Mouse (Mus musculus): ENCODE results near the gene B3gat1. TPM values are rescaled to one million over a fixed set of nuclear protein-coding genes. Genes with fewer than 3 reads are reported as not detected.

B3gat1 gene
- polyA plus RNA-seq (2014; fragmentation: Nextera tagmentation; extraction: Ambion mirVana): 51.9 and 63.4 TPM in 2 replicates

- H3K4me2 ChIP-seq (ENCODE audit: low read depth, low read length): peak within 1 kb of the TSS; percentile 81
- ATAC-seq (ENCODE audit: low read depth): peak; percentile 94
- WGBS: under 1% methylated on average over 28 of the region's 65 CpGs
- H3K9ac ChIP-seq (replicated peaks; ENCODE audit: low read depth, low read length): peak within 1 kb of the TSS; percentile 98
- H3K9me3 ChIP-seq (ENCODE audit: control insufficient read depth, low read length): no peaks in the 10 kb centered on the region
- H3K27me3 ChIP-seq (ENCODE audit: control insufficient read depth, insufficient read depth, low read length): no peaks in the 10 kb centered on the region
- H3K4me3 ChIP-seq (ENCODE audit: low read depth, low read length): peak within 1 kb of the TSS; percentile 93
- H3K36me3 ChIP-seq (ENCODE audit: control insufficient read depth, insufficient read depth, low read length): no peaks in the 10 kb centered on the region
- peaks cover 23% of the 10 kb centered on the region for H3K4me1 ChIP-seq (ENCODE audit: control insufficient read depth, insufficient read depth, low read length)
- H3K27ac ChIP-seq (ENCODE audit: low read depth, low read length): peak within 1 kb of the TSS; percentile 93
Measured at GRCm38 (mm10) chr9:26733206-26733891, at the start of gene B3gat1. TSS of gene B3gat1 (plus strand) at chr9:26733728.

- Histone ChIP-seq H3K4me1 (ENCODE audit: control insufficient read depth, insufficient read depth, low read length) (no peaks in the 10 kb centered on the region), H3K9me3 (ENCODE audit: control insufficient read depth, low read length) (no peaks in the 10 kb centered on the region), H3K36me3 (ENCODE audit: control insufficient read depth, insufficient read depth, low read length) (no peaks in the 10 kb centered on the region), H3K4me2 (ENCODE audit: low read depth, low read length) (no peak overlapping the region), H3K27me3 (ENCODE audit: control insufficient read depth, insufficient read depth, low read length) (no peaks in the 10 kb centered on the region), H3K27ac (ENCODE audit: low read depth, low read length) (no peak overlapping the region), H3K9ac (replicated peaks; ENCODE audit: low read depth, low read length) (no peak overlapping the region), H3K4me3 (ENCODE audit: low read depth, low read length) (no peak overlapping the region)
- WGBS: 84% methylated on average over 1 of the region's 1 CpGs
- no peak for ATAC-seq (ENCODE audit: low read depth)
Measured at GRCm38 (mm10) chr9:26689171-26689570, 44.4 kb upstream of the B3gat1 start.

- no peak overlapping the region for H3K4me3 ChIP-seq (ENCODE audit: low read depth, low read length)
- H3K27me3 ChIP-seq (ENCODE audit: control insufficient read depth, insufficient read depth, low read length): no peaks in the 10 kb centered on the region
- no peaks in the 10 kb centered on the region for H3K4me1 ChIP-seq (ENCODE audit: control insufficient read depth, insufficient read depth, low read length)
- no peak overlapping the region for H3K4me2 ChIP-seq (ENCODE audit: low read depth, low read length)
- ATAC-seq (ENCODE audit: low read depth): peak; percentile 54; the same call in 1 of the 2 replicates
- no peak overlapping the region for H3K27ac ChIP-seq (ENCODE audit: low read depth, low read length)
- no peak overlapping the region for H3K9ac ChIP-seq (replicated peaks; ENCODE audit: low read depth, low read length)
- no peaks in the 10 kb centered on the region for H3K36me3 ChIP-seq (ENCODE audit: control insufficient read depth, insufficient read depth, low read length)
- WGBS: 34% methylated on average over 7 of the region's 7 CpGs
- no peaks in the 10 kb centered on the region for H3K9me3 ChIP-seq (ENCODE audit: control insufficient read depth, low read length)
Measured at GRCm38 (mm10) chr9:26689956-26690698, 43.4 kb upstream of the B3gat1 start.

GRCm38 (mm10) chr9:26692641-26693040 is 40.9 kb upstream of the B3gat1 start:
- WGBS: 75% methylated on average over 4 of the region's 4 CpGs

GRCm38 (mm10) chr9:26694656-26695055 is 38.9 kb upstream of the B3gat1 start:
- Histone ChIP-seq H3K4me1 (ENCODE audit: control insufficient read depth, insufficient read depth, low read length) (no peaks in the 10 kb centered on the region), H3K4me3 (ENCODE audit: low read depth, low read length) (no peak overlapping the region), H3K9ac (replicated peaks; ENCODE audit: low read depth, low read length) (no peak overlapping the region), H3K9me3 (ENCODE audit: control insufficient read depth, low read length) (no peaks in the 10 kb centered on the region), H3K36me3 (ENCODE audit: control insufficient read depth, insufficient read depth, low read length) (no peaks in the 10 kb centered on the region), H3K4me2 (ENCODE audit: low read depth, low read length) (no peak overlapping the region), H3K27me3 (ENCODE audit: control insufficient read depth, insufficient read depth, low read length) (no peaks in the 10 kb centered on the region), H3K27ac (ENCODE audit: low read depth, low read length) (no peak overlapping the region)
- no peak for ATAC-seq (ENCODE audit: low read depth)
- WGBS: 84% methylated on average over 3 of the region's 3 CpGs

More at GRCm38 (mm10) chr9:26692641-26693040, 40.9 kb upstream of the B3gat1 start:
- Histone ChIP-seq H3K36me3 (ENCODE audit: control insufficient read depth, insufficient read depth, low read length) (no peaks in the 10 kb centered on the region), H3K27me3 (ENCODE audit: control insufficient read depth, insufficient read depth, low read length) (no peaks in the 10 kb centered on the region), H3K9me3 (ENCODE audit: control insufficient read depth, low read length) (no peaks in the 10 kb centered on the region), H3K4me2 (ENCODE audit: low read depth, low read length) (no peak overlapping the region), H3K27ac (ENCODE audit: low read depth, low read length) (no peak overlapping the region), H3K4me3 (ENCODE audit: low read depth, low read length) (no peak overlapping the region), H3K9ac (replicated peaks; ENCODE audit: low read depth, low read length) (no peak overlapping the region), H3K4me1 (ENCODE audit: control insufficient read depth, insufficient read depth, low read length) (no peaks in the 10 kb centered on the region)
- no peak for ATAC-seq (ENCODE audit: low read depth)

- WGBS: 85% methylated on average over 5 of the region's 5 CpGs
Measured at GRCm38 (mm10) chr9:26695178-26695577, 38.4 kb upstream of the B3gat1 start.

GRCm38 (mm10) chr9:26698286-26698685 is 35.2 kb upstream of the B3gat1 start:
- no peak overlapping the region for H3K4me2 ChIP-seq (ENCODE audit: low read depth, low read length)
- no peak for ATAC-seq (ENCODE audit: low read depth)
- no peaks in the 10 kb centered on the region for H3K9me3 ChIP-seq (ENCODE audit: control insufficient read depth, low read length)
- no peak overlapping the region for H3K9ac ChIP-seq (replicated peaks; ENCODE audit: low read depth, low read length)
- no peak overlapping the region for H3K27ac ChIP-seq (ENCODE audit: low read depth, low read length)
- H3K36me3 ChIP-seq (ENCODE audit: control insufficient read depth, insufficient read depth, low read length): no peaks in the 10 kb centered on the region
- H3K4me3 ChIP-seq (ENCODE audit: low read depth, low read length): no peak overlapping the region
- 77% methylated on average over 2 of the region's 2 CpGs for WGBS
- H3K27me3 ChIP-seq (ENCODE audit: control insufficient read depth, insufficient read depth, low read length): no peaks in the 10 kb centered on the region
- no peaks in the 10 kb centered on the region for H3K4me1 ChIP-seq (ENCODE audit: control insufficient read depth, insufficient read depth, low read length)

More at GRCm38 (mm10) chr9:26695178-26695577, 38.4 kb upstream of the B3gat1 start:
- Histone ChIP-seq H3K4me1 (ENCODE audit: control insufficient read depth, insufficient read depth, low read length) (no peaks in the 10 kb centered on the region), H3K9me3 (ENCODE audit: control insufficient read depth, low read length) (no peaks in the 10 kb centered on the region), H3K27ac (ENCODE audit: low read depth, low read length) (no peak overlapping the region), H3K9ac (replicated peaks; ENCODE audit: low read depth, low read length) (no peak overlapping the region), H3K4me3 (ENCODE audit: low read depth, low read length) (no peak overlapping the region), H3K27me3 (ENCODE audit: control insufficient read depth, insufficient read depth, low read length) (no peaks in the 10 kb centered on the region), H3K36me3 (ENCODE audit: control insufficient read depth, insufficient read depth, low read length) (no peaks in the 10 kb centered on the region), H3K4me2 (ENCODE audit: low read depth, low read length) (no peak overlapping the region)
- ATAC-seq (ENCODE audit: low read depth): no peak

GRCm38 (mm10) chr9:26700329-26700728 is 33.2 kb upstream of the B3gat1 start:
- 93% methylated on average over 2 of the region's 2 CpGs for WGBS
- Histone ChIP-seq H3K9me3 (ENCODE audit: control insufficient read depth, low read length) (no peaks in the 10 kb centered on the region), H3K4me2 (ENCODE audit: low read depth, low read length) (no peak overlapping the region), H3K9ac (replicated peaks; ENCODE audit: low read depth, low read length) (no peak overlapping the region), H3K27me3 (ENCODE audit: control insufficient read depth, insufficient read depth, low read length) (no peaks in the 10 kb centered on the region), H3K27ac (ENCODE audit: low read depth, low read length) (no peak overlapping the region), H3K36me3 (ENCODE audit: control insufficient read depth, insufficient read depth, low read length) (no peaks in the 10 kb centered on the region), H3K4me1 (ENCODE audit: control insufficient read depth, insufficient read depth, low read length) (no peaks in the 10 kb centered on the region), H3K4me3 (ENCODE audit: low read depth, low read length) (no peak overlapping the region)
- ATAC-seq (ENCODE audit: low read depth): no peak

- Histone ChIP-seq H3K36me3 (ENCODE audit: control insufficient read depth, insufficient read depth, low read length) (no peaks in the 10 kb centered on the region), H3K4me1 (ENCODE audit: control insufficient read depth, insufficient read depth, low read length) (peaks cover 6% of the 10 kb centered on the region; the same call in 1 of the 2 replicates), H3K4me2 (ENCODE audit: low read depth, low read length) (no peak overlapping the region), H3K9me3 (ENCODE audit: control insufficient read depth, low read length) (no peaks in the 10 kb centered on the region), H3K4me3 (ENCODE audit: low read depth, low read length) (no peak overlapping the region), H3K9ac (replicated peaks; ENCODE audit: low read depth, low read length) (no peak overlapping the region), H3K27ac (ENCODE audit: low read depth, low read length) (no peak overlapping the region), H3K27me3 (ENCODE audit: control insufficient read depth, insufficient read depth, low read length) (no peaks in the 10 kb centered on the region)
- 31% methylated on average over 3 of the region's 3 CpGs for WGBS
- peak; percentile 54; the same call in 1 of the 2 replicates for ATAC-seq (ENCODE audit: low read depth)
Measured at GRCm38 (mm10) chr9:26718388-26718787, 15.1 kb upstream of the B3gat1 start.

All from neural tube, embryonic 14.5 days (tissue).